In the genomic region with DNA sequence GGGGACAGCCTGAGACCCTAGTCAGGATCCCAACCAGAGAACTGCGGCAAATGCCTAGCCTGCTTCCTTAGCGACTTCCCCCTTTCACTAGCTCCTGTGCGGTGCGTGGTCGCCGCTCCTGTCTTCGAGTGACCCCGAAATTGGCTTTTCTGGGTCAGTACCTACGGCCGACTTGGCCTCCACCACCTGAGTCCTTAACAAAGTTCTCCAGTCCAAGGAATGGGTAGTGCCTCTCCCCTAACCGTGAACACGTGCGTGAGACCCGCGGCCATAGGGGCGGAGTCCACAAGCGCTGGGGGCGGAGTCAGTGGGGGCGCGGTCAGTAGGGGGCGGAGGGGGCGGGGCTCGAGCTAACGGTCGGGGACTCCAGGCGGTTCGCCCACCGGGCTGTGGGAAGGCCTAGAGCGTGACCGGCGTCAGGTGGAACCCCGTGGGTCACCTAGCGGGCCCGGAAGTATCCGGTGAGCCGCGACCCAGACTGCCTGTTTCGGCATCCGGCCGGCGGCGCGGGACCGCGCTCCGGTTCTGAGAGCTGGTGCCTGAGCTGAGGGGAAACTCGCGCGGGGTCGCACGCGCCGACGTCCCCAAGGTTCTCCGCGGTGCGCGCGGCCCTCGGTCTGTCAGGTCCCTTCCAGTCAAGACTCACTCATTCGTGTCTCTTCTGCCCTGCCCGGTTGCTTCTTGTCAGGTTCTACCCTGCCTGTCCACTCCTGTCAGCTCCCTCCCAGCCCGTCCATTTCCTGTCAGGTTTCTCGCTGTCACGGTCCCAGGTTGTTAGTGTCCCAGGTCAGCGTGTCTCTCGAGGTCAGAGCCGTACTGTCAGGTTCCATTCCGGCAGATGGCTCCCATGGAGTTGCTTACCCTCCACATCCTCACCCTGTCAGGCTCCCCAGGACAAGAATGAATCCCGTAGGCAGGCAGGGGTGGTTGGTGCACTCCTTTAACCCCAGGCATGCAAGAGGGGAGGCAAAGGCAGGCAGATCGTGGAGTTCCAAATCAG, we compare ENCODE assay signal across 8 mouse cellular contexts. TPM values are rescaled to one million over a fixed set of nuclear protein-coding genes. Genes with fewer than 3 reads are reported as not detected.
A peak's percentile ranks its signal among the peaks of the same experiment; 100 is the strongest.
DNase-seq lines count a peak whose midpoint lies in the region; ATAC-seq and TF ChIP-seq lines count a peak whose summit lies in the region.

A gene (plus strand): TSS at position 338 of the 1,000 bp plus-strand sequence.

- no peaks in the 10 kb centered on the region for H3K9me3 ChIP-seq in intestine, embryonic 15.5 days
- no peaks in the 10 kb centered on the region for H3K9me3 ChIP-seq in limb, embryonic 14.5 days (ENCODE audit: control insufficient read depth, low read length)
- H3K9me3 ChIP-seq in midbrain, embryonic 14.5 days (ENCODE audit: control insufficient read depth, low read length), result no peaks in the 10 kb centered on the region

- peaks cover 12% of the 10 kb centered on the region for H3K27me3 ChIP-seq in intestine, embryonic 15.5 days (replicated peaks)
- peaks cover 12% of the 10 kb centered on the region for H3K27me3 ChIP-seq in limb, embryonic 14.5 days (ENCODE audit: control insufficient read depth, insufficient read depth, low read length)
- peaks cover 33% of the 10 kb centered on the region for H3K27me3 ChIP-seq in midbrain, embryonic 14.5 days (ENCODE audit: control insufficient read depth, insufficient read depth, low read length)

- H3K9ac ChIP-seq in intestine, embryonic 15.5 days, result peak within 1 kb of the TSS; percentile 53
- H3K9ac ChIP-seq in limb, embryonic 14.5 days (ENCODE audit: low read depth, low read length, severe bottlenecking), result peak within 1 kb of the TSS; percentile 67
- peak within 1 kb of the TSS; percentile 51 for H3K9ac ChIP-seq in midbrain, embryonic 14.5 days (replicated peaks; ENCODE audit: low read length)

- peak within 1 kb of the TSS; percentile 96 for H3K4me2 ChIP-seq in intestine, embryonic 15.5 days (replicated peaks)
- H3K4me2 ChIP-seq in limb, embryonic 14.5 days (replicated peaks; ENCODE audit: low read depth, low read length, severe bottlenecking), result peak within 1 kb of the TSS; percentile 85
- peak within 1 kb of the TSS; percentile 79 for H3K4me2 ChIP-seq in midbrain, embryonic 14.5 days (ENCODE audit: low read length)

- WGBS in intestine, embryonic 15.5 days, result under 1% methylated on average over 71 of the region's 71 CpGs
- 1% methylated on average over 39 of the region's 71 CpGs for WGBS in limb, embryonic 14.5 days
- WGBS in midbrain, embryonic 14.5 days, result 1% methylated on average over 70 of the region's 71 CpGs

- no peaks in the 10 kb centered on the region for H3K36me3 ChIP-seq in intestine, embryonic 15.5 days
- H3K36me3 ChIP-seq in limb, embryonic 14.5 days (ENCODE audit: control insufficient read depth, insufficient read depth, low read length), result no peaks in the 10 kb centered on the region
- no peaks in the 10 kb centered on the region for H3K36me3 ChIP-seq in midbrain, embryonic 14.5 days (ENCODE audit: control insufficient read depth, insufficient read depth, low read length)

- TF ChIP-seq POLR2A in limb, embryonic 14.5 days (IDR thresholded peaks at IDR 0.05; ENCODE audit: borderline replicate concordance, extremely low read depth, insufficient read depth, insufficient read length), result no peak

- ATAC-seq in common myeloid progenitor, adult 5-6 weeks (replicated peaks; ENCODE audit: low read depth, poor library complexity, severe bottlenecking), result peak; percentile 95
- peak; percentile 97 for ATAC-seq in intestine, embryonic 15.5 days
- peak; percentile 93 for ATAC-seq in limb, embryonic 14.5 days (ENCODE audit: low FRiP score, low read depth)
- peak; percentile 55; the same call in 1 of the 2 replicates for ATAC-seq in midbrain, embryonic 14.5 days (ENCODE audit: low FRiP score, low TSS enrichment)

- peak within 1 kb of the TSS; percentile 66 for H3K4me3 ChIP-seq in intestine, embryonic 15.5 days (replicated peaks)
- peak within 1 kb of the TSS; percentile 67 for H3K4me3 ChIP-seq in limb, embryonic 14.5 days (replicated peaks; ENCODE audit: low read length)
- H3K4me3 ChIP-seq in midbrain, embryonic 14.5 days (replicated peaks; ENCODE audit: low read depth, low read length), result peak within 1 kb of the TSS; percentile 55

- H3K4me1 ChIP-seq in intestine, embryonic 15.5 days (replicated peaks), result peaks cover 4% of the 10 kb centered on the region; the same call in 1 of the 2 replicates
- no peaks in the 10 kb centered on the region for H3K4me1 ChIP-seq in limb, embryonic 14.5 days (ENCODE audit: control insufficient read depth, insufficient read depth, low read length)
- 0 out of 2 replicates have a peak, but pooled peaks cover 5% of the 10 kb centered on the region for H3K4me1 ChIP-seq in midbrain, embryonic 14.5 days (ENCODE audit: control insufficient read depth, insufficient read depth, low read length)

- no peak within 1 kb of the TSS for H3K27ac ChIP-seq in intestine, embryonic 15.5 days
- no peak within 1 kb of the TSS for H3K27ac ChIP-seq in limb, embryonic 14.5 days (replicated peaks; ENCODE audit: low read depth, low read length)
- no peak within 1 kb of the TSS for H3K27ac ChIP-seq in midbrain, embryonic 14.5 days (replicated peaks; ENCODE audit: low read depth, low read length)

- DNase-seq in frontal cortex, postnatal 14 days (ENCODE audit: low spot score in 2 of 2), result peak; percentile 8 to 14
- no peak for DNase-seq in frontal cortex, postnatal 25 days (ENCODE audit: low spot score in 2 of 2)
- peak; percentile 36 to 56 for DNase-seq in gastrocnemius, postnatal 4 days (ENCODE audit: low spot score in 2 of 2)
- peak; percentile 74 for DNase-seq in limb, embryonic 14.5 days (ENCODE audit: low spot score)
- DNase-seq in midbrain, embryonic 14.5 days, result peak; percentile 79
- DNase-seq in spleen, postnatal 14 days (ENCODE audit: low spot score in 2 of 2), result peak; percentile 59 to 63

RNA-seq across cellular contexts. Expression of the gene that starts here (rescaled TPM):
- total RNA-seq in common myeloid progenitor, adult 5-6 weeks (2017), result 0.55 TPM in 1 of 2 replicates, not detected in the other
- total RNA-seq in gastrocnemius, postnatal 4 days (2021), result not detected
- not detected in 2 replicates for polyA plus RNA-seq in intestine, embryonic 15.5 days (2015; fragmentation: Nextera tagmentation; extraction: Ambion mirVana)
- not detected in 2 replicates for polyA plus RNA-seq in limb, embryonic 14.5 days (2012; rRNA removed)
- polyA plus RNA-seq in limb, embryonic 14.5 days (2014; fragmentation: Nextera tagmentation; extraction: Ambion mirVana), result not detected in 2 replicates
- polyA plus RNA-seq in midbrain, embryonic 14.5 days (2014; fragmentation: Nextera tagmentation; extraction: Ambion mirVana), result not detected in 2 replicates

Comparison
In these comparisons a context has a peak if more than half of its experiments do, and no peak if none do; other contexts are left out.
1. DNase-seq: peak in frontal cortex, postnatal 14 days (2 of 2) and spleen, postnatal 14 days (2 of 2); none in frontal cortex, postnatal 25 days (0 of 2).
2. Peak in ATAC-seq in common myeloid progenitor, adult 5-6 weeks; RNA of the gene not detected or under 1 TPM.
3. Peak in DNase-seq in gastrocnemius, postnatal 4 days; RNA of the gene not detected or under 1 TPM.
4. Peak in ATAC-seq, H3K4me3 ChIP-seq, H3K9ac ChIP-seq and H3K4me2 ChIP-seq in intestine, embryonic 15.5 days; RNA of the gene not detected or under 1 TPM.
5. Peak in DNase-seq, ATAC-seq, H3K4me3 ChIP-seq, H3K9ac ChIP-seq and H3K4me2 ChIP-seq in limb, embryonic 14.5 days; RNA of the gene not detected or under 1 TPM.
6. Peak in DNase-seq, ATAC-seq, H3K4me3 ChIP-seq, H3K9ac ChIP-seq and H3K4me2 ChIP-seq in midbrain, embryonic 14.5 days; RNA of the gene not detected or under 1 TPM.
7. Peak in every context shown above with its lines, with median percentiles within 50 percentile points of each other: ATAC-seq, H3K4me2 ChIP-seq, H3K4me3 ChIP-seq and H3K9ac ChIP-seq.